Mouse (Mus musculus) liver, embryonic 16.5 days (tissue): ENCODE results near the gene Denr. TPM values are rescaled to one million over a fixed set of nuclear protein-coding genes. Genes with fewer than 3 reads are reported as not detected.

ENCODE experiments used
- ATAC-seq: fragments of 200-750 bp; cut with Nextera tagmentation; 2 replicates; pipeline ENCODE4 v1.8.0; 2017; ENCODE audit warnings: low read depth, mild to moderate bottlenecking, moderate number of reproducible peaks, moderate library complexity
- H3K27ac ChIP-seq: fragments of 300-500 bp; sonication (generic); 2 replicates; pipeline ENCODE4 v1.5.1; 2014; ENCODE audit warnings: mild to moderate bottlenecking, low read length
- H3K27me3 ChIP-seq: fragments of 300-500 bp; sonication (generic); 2 replicates; pipeline ENCODE4 v1.6.1; 2014; ENCODE audit warnings: low read depth, low read length, mixed read lengths; ENCODE audit not compliant: control insufficient read depth, insufficient read depth
- H3K36me3 ChIP-seq: fragments of 300-500 bp; sonication (generic); 2 replicates; pipeline ENCODE4 v1.6.1; 2014; ENCODE audit warnings: mild to moderate bottlenecking; ENCODE audit not compliant: control insufficient read depth, insufficient read depth
- H3K4me1 ChIP-seq: fragments of 300-500 bp; sonication (generic); 2 replicates; pipeline ENCODE4 v1.6.1; 2014; ENCODE audit warnings: low read depth, low read length, mixed read lengths; ENCODE audit not compliant: control insufficient read depth
- H3K4me2 ChIP-seq: fragments of 300-500 bp; sonication (generic); 2 replicates; pipeline ENCODE4 v1.6.1; 2014; ENCODE audit warnings: low read depth, low read length, mixed read lengths
- H3K4me3 ChIP-seq: fragments of 300-500 bp; sonication (generic); 2 replicates; pipeline ENCODE4 v1.5.1; 2014; ENCODE audit warnings: low read depth, mild to moderate bottlenecking, low read length
- H3K9ac ChIP-seq: fragments of 300-500 bp; sonication (generic); 2 replicates; pipeline ENCODE4 v1.6.1; 2014; ENCODE audit warnings: low read depth, low read length
- H3K9me3 ChIP-seq: fragments of 300-500 bp; sonication (generic); replicated peaks from 2 replicates; pipeline ENCODE4 v1.6.1; 2016; ENCODE audit warnings: low read length; ENCODE audit not compliant: control insufficient read depth
- whole genome bisulfite sequencing: fragments of 180-500 bp; shearing (Covaris S2); extraction: QIAGEN DNeasy Blood & Tissue Kit; methylation state at CpG from one replicate; pipeline ENCODE4 v1.1.7; 2014; ENCODE audit not compliant: insufficient replicate concordance; 5-methylcytosine and 5-hydroxymethylcytosine counted together
- polyA plus RNA-seq: library from polyadenylated mRNA; unstranded; fragments of >200 nt; fragmentation: Nextera tagmentation; extraction: Ambion mirVana; gene quantifications from 2 replicates; pipeline ENCODE4 v1.2.1, GENCODE M21; 2015

Denr gene
- polyA plus RNA-seq, 1 experiment from 2014 or later, result 37.6 TPM

GRCm38 (mm10) chr5:123970576-123970975 is 63.6 kb downstream of the Denr start:
- 58% methylated on average over 4 of the region's 4 CpGs for WGBS
- Histone ChIP-seq H3K36me3 (no peaks in the 10 kb centered on the region), H3K4me2 (no peak overlapping the region), H3K27ac (no peak overlapping the region), H3K4me1 (peaks cover 7% of the 10 kb centered on the region), H3K4me3 (no peak overlapping the region), H3K9me3 (no peaks in the 10 kb centered on the region), H3K9ac (no peak overlapping the region), H3K27me3 (peaks cover 16% of the 10 kb centered on the region)
- ATAC-seq, result no peak

GRCm38 (mm10) chr5:123972453-123972852 is 65.5 kb downstream of the Denr start:
- peaks cover 10% of the 10 kb centered on the region for H3K4me1 ChIP-seq
- WGBS, result 63% methylated on average over 6 of the region's 6 CpGs
- H3K36me3 ChIP-seq, result no peaks in the 10 kb centered on the region
- no peak overlapping the region for H3K4me3 ChIP-seq
- no peak overlapping the region for H3K27ac ChIP-seq
- no peak for ATAC-seq
- H3K9ac ChIP-seq, result no peak overlapping the region
- H3K9me3 ChIP-seq, result no peaks in the 10 kb centered on the region
- no peak overlapping the region for H3K4me2 ChIP-seq
- peaks cover 20% of the 10 kb centered on the region for H3K27me3 ChIP-seq

GRCm38 (mm10) chr5:123973299-123974178 is 66.6 kb downstream of the Denr start, which contains the start of gene Hip1r:
Gene Hip1r, plus strand, starts transcription at chr5:123973628.
- peak within 1 kb of the TSS; percentile 75 for H3K9ac ChIP-seq
- H3K36me3 ChIP-seq, result no peaks in the 10 kb centered on the region
- H3K4me2 ChIP-seq, result peak within 1 kb of the TSS; percentile 88
- peaks cover 20% of the 10 kb centered on the region for H3K4me1 ChIP-seq
- peak within 1 kb of the TSS; percentile 79 for H3K27ac ChIP-seq
- peak within 1 kb of the TSS; percentile 73 for H3K4me3 ChIP-seq
- H3K27me3 ChIP-seq, result peaks cover 20% of the 10 kb centered on the region
- no peaks in the 10 kb centered on the region for H3K9me3 ChIP-seq
- under 1% methylated on average over 100 of the region's 106 CpGs for WGBS
- peak; percentile 89 for ATAC-seq

GRCm38 (mm10) chr5:123974179-123974485 is 67.2 kb downstream of the Denr start:
- H3K4me1 ChIP-seq, result peaks cover 22% of the 10 kb centered on the region
- ATAC-seq, result no peak

GRCm38 (mm10) chr5:123974616-123975111 is 67.7 kb downstream of the Denr start:
- H3K27ac ChIP-seq, result no peak overlapping the region; the same call in 1 of the 2 replicates
- 0 out of 2 replicates have a peak overlapping the region, but pooled peaks have one; percentile 7 for H3K9ac ChIP-seq
- no peaks in the 10 kb centered on the region for H3K36me3 ChIP-seq
- H3K4me3 ChIP-seq, result peak overlapping the region; percentile 73
- peak overlapping the region; percentile 88 for H3K4me2 ChIP-seq
- 27% methylated on average over 11 of the region's 11 CpGs for WGBS
- peaks cover 20% of the 10 kb centered on the region for H3K27me3 ChIP-seq
- no peak for ATAC-seq
- peaks cover 25% of the 10 kb centered on the region for H3K4me1 ChIP-seq
- H3K9me3 ChIP-seq, result no peaks in the 10 kb centered on the region

More at GRCm38 (mm10) chr5:123974179-123974485, 67.2 kb downstream of the Denr start:
- H3K9ac ChIP-seq, result peak overlapping the region; percentile 75
- H3K9me3 ChIP-seq, result no peaks in the 10 kb centered on the region
- WGBS, result under 1% methylated on average over 14 of the region's 14 CpGs
- H3K27ac ChIP-seq, result peak overlapping the region; percentile 79
- peak overlapping the region; percentile 73 for H3K4me3 ChIP-seq
- peaks cover 20% of the 10 kb centered on the region for H3K27me3 ChIP-seq
- no peaks in the 10 kb centered on the region for H3K36me3 ChIP-seq
- H3K4me2 ChIP-seq, result peak overlapping the region; percentile 88

- Histone ChIP-seq H3K36me3 (no peaks in the 10 kb centered on the region), H3K4me3 (peak overlapping the region; percentile 73), H3K9me3 (no peaks in the 10 kb centered on the region), H3K4me1 (peaks cover 30% of the 10 kb centered on the region), H3K4me2 (peak overlapping the region; percentile 88), H3K27me3 (peaks cover 20% of the 10 kb centered on the region), H3K27ac (peak overlapping the region; percentile 54), H3K9ac (peak overlapping the region; percentile 23)
- ATAC-seq, result no peak
- 36% methylated on average over 6 of the region's 6 CpGs for WGBS
Observed at GRCm38 (mm10) chr5:123975668-123976180, 68.7 kb downstream of the Denr start.

GRCm38 (mm10) chr5:123977231-123977630 is 70.3 kb downstream of the Denr start:
- Histone ChIP-seq H3K4me2 (peak overlapping the region; percentile 24), H3K9me3 (no peaks in the 10 kb centered on the region), H3K27ac (peak overlapping the region; percentile 57), H3K9ac (no peak overlapping the region), H3K4me1 (peaks cover 36% of the 10 kb centered on the region), H3K4me3 (no peak overlapping the region), H3K36me3 (no peaks in the 10 kb centered on the region), H3K27me3 (peaks cover 20% of the 10 kb centered on the region)
- ATAC-seq, result 0 out of 2 replicates have a peak, but pooled peaks have one; percentile 11
- 60% methylated on average over 3 of the region's 3 CpGs for WGBS

- Histone ChIP-seq H3K27ac (peak overlapping the region; percentile 57), H3K9me3 (no peaks in the 10 kb centered on the region), H3K9ac (no peak overlapping the region), H3K27me3 (peaks cover 14% of the 10 kb centered on the region), H3K4me3 (no peak overlapping the region), H3K4me1 (peaks cover 35% of the 10 kb centered on the region), H3K36me3 (no peaks in the 10 kb centered on the region), H3K4me2 (peak overlapping the region; percentile 14; the same call in 1 of the 2 replicates)
- ATAC-seq, result no peak
- WGBS, result 59% methylated on average over 5 of the region's 5 CpGs
Observed at GRCm38 (mm10) chr5:123978131-123978530, 71.2 kb downstream of the Denr start.
